Mouse (Mus musculus) inflammation-experienced regulatory T-cells, adult 6 months (primary cell): Measurements from ENCODE around the gene Actr10. TPM values are rescaled to one million over a fixed set of nuclear protein-coding genes. Genes with fewer than 3 reads are reported as not detected.
A peak's percentile ranks its signal among the peaks of the same experiment; 100 is the strongest.

Experiments used
- ATAC-seq: one replicate; pipeline ENCODE4 v1.8.0; 2017
- polyA plus RNA-seq, 3 experiments: library from polyadenylated mRNA; unstranded; fragments of 100-300 nt; shearing (Covaris generic); gene quantifications; one replicate each; pipeline ENCODE4 v1.2.1; 2017

The Actr10 gene
- 100 to 1,000 TPM; 195 to 260 (median 256) TPM for polyA plus RNA-seq

DNA sequence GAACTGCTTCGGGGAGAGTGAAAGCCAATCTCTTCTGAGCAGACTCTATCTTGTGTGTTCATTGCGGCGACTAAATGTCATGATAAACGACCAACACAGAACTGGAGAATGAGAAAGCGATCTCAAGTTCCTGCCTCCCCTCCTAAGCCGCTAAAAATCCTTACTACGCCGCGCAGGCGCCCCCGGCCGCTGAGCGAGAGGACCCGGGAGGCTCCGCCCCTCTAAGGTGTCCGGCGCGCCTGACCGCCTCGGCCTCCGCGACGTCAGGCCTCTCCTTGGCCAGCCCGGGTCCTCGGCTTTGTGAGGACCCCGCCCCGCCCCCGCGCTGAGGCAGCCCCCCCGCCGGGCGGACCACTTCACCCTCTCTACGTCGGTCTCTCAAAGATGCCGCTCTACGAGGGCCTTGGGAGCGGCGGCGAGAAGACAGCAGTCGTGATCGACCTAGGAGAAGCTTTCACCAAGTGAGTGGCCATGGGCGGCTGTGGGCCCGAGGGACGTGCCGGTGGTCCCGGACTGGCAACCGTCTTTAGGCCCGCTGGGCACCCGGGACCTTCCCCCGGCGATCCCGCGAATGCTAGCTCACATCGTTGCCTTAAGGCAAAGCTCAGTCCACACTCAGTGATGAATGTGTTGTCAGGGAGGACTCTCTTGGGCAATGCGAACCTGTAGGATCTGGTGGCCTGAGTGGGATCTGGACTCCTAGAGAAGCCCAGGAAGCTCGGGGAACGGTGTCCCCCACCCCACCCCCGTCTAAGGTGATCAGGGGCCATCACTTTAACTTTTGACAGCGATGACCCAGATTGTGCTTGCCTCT is at the start of gene Actr10:
Gene Actr10, plus strand, starts transcription at position 287 of the 814 bp plus-strand sequence.
- peak; percentile 86 for ATAC-seq

- ATAC-seq: no peak
These were observed 47.3 kb upstream of the Actr10 start for GRCm38 (mm10) chr12:70890405-70890804.

DNA sequence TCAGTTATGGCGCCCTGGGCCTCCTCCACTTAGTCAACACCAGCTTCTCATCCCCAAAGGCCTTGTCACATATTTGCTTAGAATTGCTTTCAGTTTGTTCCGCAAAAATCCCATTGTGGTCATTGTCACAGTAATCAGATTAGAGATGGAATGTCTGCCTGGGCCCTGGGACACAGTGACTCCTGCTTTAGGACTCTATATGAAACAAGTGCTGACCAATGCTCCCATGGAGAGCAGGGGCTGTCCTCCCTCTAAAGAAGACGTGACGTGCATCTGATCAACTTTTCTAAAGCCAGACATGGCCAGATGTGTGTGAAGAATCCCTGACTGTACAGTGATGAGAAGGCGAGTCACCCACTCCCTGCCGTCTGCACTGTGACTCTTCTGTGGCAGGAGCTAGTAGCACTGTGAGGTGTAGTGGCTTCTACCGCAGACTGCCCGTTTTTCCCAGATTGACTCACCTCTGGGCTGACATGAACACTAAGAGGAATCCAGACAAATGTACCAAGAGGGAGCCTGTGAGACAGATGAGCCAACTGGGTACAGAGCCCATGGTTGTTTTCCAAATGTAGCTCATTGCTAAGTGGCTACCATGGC is 46.7 kb upstream of the Actr10 start:
- no peak for ATAC-seq

DNA sequence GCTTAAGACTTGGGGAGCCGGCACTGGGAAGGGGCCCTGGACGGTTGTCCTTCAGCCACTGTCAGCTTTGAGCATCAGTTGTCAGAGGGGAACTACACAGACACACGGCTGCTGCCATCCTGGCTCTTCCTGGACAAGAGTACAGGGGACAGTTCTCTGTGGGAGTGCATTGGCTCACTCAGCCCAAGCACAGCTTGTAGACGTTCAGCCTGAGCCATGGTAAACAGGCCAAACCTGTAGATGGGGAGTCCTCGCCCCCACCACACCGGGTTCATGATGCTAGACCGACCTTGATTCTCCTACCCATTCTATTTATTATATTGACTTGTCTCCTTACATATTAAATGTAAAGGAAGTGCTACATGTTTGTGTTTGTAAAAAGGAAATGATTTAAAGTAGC is 42.4 kb upstream of the Actr10 start:
- no peak for ATAC-seq

GRCm38 (mm10) chr12:70896068-70896467 is 41.6 kb upstream of the Actr10 start:
- ATAC-seq: no peak

- no peak for ATAC-seq
These were observed 40.2 kb upstream of the Actr10 start for GRCm38 (mm10) chr12:70897434-70897833.

GRCm38 (mm10) chr12:70898450-70898849 is 39.2 kb upstream of the Actr10 start:
- no peak for ATAC-seq

DNA sequence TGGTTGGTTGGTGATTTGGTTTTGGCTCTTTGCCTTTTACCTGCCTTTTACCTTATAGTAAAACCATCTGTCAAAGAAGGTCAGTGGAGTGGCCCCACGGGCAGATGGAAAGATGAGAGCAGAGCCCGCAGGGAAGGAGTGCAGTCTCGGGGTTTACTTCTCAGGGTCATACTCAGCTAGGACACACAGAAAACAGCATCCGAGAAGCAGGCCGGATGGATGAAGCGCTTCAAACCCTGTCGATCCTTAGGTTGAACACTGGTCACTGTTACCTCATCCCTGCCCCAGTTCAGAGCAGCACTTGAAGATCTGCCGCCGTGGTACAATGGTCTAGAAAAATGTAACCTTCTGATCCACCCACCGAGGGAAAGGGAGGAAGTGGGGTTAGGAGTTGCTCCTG is 33.2 kb upstream of the Actr10 start:
- no peak for ATAC-seq

GRCm38 (mm10) chr12:70906867-70907266 is 30.8 kb upstream of the Actr10 start:
- ATAC-seq: no peak

- ATAC-seq: no peak
These were observed 30.0 kb upstream of the Actr10 start for GRCm38 (mm10) chr12:70907651-70908050.

DNA sequence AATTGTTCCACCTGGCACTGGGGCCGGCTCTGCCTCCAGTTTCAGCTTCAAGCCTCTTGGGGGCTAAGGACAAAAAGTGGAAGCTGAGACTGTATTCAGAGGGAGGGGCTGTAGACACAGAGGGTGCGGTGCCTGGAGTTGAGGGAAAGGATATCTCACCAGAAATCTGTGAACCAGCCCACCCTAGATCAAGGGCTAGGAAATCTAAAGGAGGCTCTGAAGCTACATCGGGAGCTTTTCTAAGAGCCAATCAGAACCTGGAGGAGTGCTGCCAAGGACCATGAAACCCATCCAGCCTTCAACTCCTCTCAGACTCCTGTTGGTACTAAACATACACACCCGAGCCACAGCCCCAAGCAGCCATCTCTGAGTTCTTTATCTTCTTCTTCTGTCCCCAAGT is 29.6 kb upstream of the Actr10 start:
- ATAC-seq: no peak

DNA sequence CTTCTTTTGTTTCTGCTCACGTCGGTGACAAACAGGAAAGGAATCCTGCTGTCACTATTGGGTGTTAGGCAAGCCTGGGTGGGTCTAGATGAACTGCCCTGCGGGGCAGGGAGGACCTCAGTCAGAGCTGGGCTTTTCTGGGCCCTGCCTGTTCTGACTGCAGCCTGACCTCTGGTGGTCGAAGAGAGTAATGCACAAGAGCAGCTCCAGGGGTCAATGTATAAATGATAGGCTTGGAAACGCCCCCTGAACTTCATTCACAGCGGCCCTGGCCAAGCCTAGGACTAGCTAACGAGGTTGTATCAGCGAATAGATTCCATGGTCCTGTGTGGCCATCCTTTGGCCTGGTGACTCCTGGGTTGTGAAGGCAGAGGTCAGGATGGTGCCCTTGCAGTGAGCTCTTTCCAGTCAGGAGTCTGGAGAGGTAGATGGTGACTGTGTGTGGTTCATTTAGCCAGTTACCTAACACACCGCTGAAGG is 27.4 kb upstream of the Actr10 start:
- ATAC-seq: peak; percentile 61

GRCm38 (mm10) chr12:70911029-70911428 is 26.6 kb upstream of the Actr10 start:
- ATAC-seq: peak; percentile 47

GRCm38 (mm10) chr12:70911676-70912379 is 25.8 kb upstream of the Actr10 start:
- ATAC-seq: no peak

- ATAC-seq: peak; percentile 66
These were observed 24.2 kb upstream of the Actr10 start for GRCm38 (mm10) chr12:70913429-70913828.

DNA sequence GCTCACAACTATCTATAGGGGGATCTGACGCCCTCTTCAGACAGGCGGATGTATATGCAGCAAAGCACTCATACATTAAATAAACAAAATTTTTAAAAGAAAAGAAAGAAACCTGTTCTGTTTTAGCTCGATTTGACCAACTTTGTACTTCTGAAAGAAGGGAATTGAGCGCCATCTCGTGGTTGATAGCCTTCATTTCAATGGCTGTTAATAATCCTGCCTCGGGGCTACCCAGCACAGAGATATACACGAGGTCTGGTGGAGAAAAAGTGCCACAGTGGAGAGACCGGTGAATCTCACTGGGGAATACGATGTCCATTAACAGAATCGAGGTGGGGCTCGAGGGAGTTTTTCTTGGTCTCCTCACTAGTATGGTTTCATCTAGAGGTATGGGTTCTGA is 23.3 kb upstream of the Actr10 start:
- peak; percentile 57 for ATAC-seq

GRCm38 (mm10) chr12:70929781-70930180 is 7.9 kb upstream of the Actr10 start:
- ATAC-seq: no peak

DNA sequence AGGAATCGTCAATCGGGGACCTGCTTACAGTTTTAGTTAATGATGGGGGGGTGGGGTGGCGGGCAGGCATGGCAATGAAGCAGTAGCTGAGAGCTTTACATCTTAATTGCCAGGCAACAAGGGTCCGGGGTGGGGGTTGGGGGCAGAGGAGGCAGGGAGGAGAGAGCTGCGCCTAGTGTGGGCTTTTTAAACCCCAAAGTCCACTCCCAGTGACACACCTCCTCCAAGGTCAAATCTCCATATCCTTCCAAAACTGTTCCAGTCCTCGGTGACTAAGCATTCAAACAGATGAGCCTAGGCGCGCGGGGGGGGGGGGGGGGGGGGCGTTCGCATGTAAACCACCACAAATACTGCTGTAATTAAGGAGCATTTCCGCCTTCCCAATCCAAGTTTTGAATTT is 507 bp upstream of the Actr10 start:
- ATAC-seq: peak; percentile 23

DNA sequence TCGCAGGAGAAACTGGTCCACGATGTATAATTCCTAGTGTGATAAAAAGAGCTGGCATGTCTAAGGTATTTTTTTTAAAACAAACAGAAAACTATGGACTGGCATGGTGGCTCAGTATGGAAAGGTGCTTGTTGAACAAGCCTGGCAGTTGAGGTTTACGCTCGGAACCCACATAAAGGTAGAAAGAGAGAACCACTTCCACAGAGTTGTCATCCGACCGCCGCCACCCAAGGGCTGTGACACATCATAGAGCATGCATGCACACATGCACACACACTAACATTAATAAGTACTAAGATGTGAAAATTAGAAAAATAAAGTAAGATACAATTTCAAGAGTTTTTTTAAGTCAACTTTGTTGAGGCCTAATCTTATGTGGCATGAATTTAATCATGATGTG is 3.1 kb downstream of the Actr10 start:
- ATAC-seq: peak; percentile 46

GRCm38 (mm10) chr12:70944181-70944580 is 6.5 kb downstream of the Actr10 start:
- ATAC-seq: no peak

DNA sequence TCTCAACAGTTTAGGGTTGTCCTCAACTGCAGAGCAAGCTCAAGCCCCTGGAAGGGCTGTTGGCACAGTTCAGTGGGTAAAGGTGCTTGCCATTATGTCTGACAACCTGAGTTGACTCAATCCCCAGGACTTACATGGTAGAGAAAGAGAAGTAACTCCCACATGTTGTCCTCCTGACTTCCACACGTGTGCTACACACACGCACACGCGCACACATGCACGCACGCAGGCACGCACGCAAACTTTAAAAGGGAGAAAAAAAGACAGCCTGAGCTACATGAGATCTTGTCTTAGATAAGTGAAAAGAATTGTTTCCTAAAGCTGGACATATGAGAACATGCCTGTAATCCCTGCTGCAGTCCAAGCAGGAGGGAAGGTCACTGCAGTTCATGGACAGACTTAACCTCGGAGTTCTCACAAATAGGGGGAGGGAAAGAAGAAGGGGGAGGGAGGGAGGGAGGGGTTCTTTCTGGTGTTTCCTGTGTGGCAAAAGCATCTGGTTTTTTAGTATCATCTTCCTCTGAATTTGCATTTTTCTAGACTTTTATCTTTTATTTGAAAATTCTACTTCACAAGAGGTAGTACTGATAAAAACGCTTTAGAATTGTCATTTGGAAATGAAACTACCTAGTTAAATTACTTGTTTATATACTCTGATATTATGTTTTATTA is 9.1 kb downstream of the Actr10 start:
- ATAC-seq: peak; percentile 57

GRCm38 (mm10) chr12:70958640-70959039 is 21.0 kb downstream of the Actr10 start:
- no peak for ATAC-seq

- ATAC-seq: no peak
These were observed 29.9 kb downstream of the Actr10 start for GRCm38 (mm10) chr12:70967581-70967980.
